Mouse (Mus musculus) 3134 (cell line): ENCODE data around the gene Snx32.

ENCODE experiments used
- DNase-seq: peaks from one replicate; pipeline ENCODE4 v3.0.0-alpha.2; 2011; ENCODE audit warnings: low spot score; ENCODE audit not compliant: insufficient read length; ENCODE audit errors: extremely low read depth

The Snx32 gene

DNA sequence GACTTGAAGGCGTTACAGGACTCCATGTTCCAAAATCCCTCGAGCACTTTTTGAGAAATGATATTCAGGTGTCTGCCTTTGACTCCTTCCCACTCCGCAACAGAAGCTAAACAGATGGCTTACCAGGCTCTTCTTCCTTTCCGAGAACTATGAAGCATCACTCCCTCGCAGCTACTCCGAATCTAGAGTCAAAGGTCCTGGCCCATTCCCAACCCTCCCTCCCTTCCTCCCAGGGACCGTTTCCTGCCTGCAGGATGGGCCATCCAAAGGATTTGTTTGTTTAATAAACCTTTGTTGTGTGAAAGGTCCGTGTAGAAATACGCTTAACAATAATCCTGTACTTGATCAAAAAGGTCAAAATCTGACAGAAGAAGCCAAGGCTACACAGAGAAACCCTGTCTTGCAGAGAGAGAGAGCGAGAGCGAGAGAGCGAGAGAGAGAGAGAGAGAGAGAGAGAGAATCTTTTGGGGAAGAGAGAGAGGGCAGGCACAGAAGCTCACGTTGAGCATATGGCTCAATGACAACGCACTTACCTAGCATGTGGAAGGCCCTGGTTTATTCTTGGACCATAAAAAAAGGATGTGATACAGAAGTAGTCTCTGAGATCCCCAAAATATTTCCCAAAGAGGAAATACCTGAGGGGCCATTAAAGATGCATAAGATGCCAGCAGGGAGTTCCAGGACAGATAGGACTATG is 52.4 kb downstream of the Snx32 start, which contains the start of gene Ccdc85b:
Gene Ccdc85b, minus strand, starts transcription at position 149 of the 697 bp plus-strand sequence.
- no peak for DNase-seq

DNA sequence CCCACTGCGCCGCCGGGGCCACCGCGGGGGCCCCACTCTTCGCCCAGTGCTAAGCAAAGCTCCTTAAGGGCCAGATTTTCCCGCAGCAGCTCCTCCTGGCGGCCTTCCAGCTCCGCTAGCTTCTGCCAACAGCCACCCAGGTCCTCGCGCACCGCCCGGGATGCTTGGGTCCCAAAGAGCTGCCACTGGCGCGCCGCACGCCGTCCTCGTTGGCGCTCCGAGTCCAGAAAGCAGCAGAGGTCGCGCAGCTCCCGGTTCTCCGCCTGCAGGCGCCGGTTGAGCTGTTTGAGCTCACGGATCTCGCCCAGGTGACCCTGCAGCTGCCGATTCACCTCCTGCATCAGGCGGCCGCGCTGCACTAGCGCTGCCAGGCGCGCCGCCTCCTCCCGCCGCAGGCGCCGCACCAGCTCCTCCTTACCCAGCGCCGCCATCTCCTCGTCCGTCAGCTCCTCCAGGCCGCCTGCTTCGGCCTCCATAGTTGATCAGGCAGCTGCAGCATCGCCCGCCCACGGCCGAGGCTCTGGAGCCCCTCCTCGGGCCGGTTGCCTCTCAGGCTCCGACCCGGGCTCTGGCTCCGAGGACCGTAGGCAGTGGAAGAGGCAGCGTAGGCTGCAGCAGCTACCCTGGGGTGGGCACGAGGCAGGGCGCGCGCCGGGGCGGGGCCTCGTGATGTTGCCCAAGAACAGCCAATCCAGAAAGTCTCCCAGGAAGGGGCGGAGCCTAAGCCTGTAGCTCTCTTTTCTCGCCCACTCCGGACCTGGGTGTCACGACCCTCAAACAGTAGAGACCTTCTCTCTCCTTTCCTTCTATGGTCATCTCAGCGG is 53.2 kb downstream of the Snx32 start:
- DNase-seq = peak; percentile 91

DNA sequence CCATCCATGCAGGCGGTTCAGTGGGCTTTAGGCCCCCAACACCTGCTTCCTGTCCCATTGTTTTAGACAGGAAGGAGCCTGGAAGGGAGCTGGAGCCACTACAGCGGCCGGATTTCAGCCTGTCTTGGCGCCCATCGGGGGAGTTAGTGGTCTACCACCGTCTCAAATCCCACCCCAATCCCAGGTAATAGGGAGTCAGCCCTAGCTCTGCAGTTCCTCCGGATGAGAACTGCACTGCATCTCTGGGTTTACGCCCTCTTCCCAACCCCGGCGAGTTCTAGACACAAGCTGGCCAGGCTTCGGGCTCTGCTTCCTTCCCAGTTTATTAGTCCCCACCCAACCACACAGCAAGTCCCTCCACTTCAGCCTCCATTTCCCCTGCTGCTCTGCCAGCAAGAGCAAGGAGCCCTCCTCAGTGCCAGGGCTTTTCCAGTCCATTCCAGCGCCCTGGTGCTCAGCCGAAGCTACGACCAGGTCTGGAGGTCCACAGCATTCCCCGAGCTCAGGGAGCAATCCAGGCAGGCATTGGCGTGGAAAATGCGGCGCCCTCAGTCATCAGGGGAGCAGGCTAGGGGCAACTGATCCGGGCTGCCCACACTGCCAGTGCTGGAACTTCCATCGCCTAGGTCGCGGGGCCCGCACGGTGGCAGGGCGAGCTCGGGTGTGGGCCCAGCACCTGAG is 54.0 kb downstream of the Snx32 start:
- DNase-seq = no peak

DNA sequence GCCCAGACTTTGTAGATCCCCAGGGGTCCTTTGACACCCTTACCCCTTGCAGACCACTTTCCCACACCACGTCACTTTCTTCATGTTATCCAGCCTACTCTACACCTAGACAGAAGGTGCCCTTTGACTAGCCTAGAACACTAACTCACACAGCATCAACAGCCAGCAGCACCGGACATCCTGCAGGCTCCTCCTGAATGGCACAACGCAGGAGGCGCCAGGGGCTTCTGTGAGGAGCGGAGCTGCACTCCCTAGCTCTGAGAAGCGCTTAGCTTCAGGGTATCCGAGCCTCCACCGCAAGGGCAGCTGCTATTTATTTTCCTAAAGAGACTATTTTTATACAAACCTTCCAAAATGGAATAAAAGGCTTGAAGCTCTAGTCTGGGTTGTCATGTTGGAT is 54.8 kb downstream of the Snx32 start:
- no peak for DNase-seq

DNA sequence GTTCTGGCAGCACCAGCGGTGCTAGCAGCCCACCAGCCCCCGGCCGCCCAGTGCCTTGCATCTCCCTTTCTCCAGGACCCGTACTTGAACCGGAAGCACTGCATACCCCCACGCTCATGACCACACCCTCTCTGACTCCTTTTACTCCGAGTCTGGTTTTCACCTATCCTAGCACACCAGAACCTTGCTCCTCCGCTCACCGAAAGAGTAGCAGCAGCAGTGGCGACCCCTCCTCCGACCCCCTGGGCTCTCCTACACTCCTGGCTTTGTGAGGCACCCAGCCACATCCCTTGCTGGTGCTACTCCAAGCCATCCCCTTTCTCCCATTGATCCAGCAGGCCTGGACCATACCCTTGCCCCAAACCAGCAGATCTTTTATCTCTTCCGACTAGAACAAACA is 55.3 kb downstream of the Snx32 start:
- peak; percentile 47 for DNase-seq

DNA sequence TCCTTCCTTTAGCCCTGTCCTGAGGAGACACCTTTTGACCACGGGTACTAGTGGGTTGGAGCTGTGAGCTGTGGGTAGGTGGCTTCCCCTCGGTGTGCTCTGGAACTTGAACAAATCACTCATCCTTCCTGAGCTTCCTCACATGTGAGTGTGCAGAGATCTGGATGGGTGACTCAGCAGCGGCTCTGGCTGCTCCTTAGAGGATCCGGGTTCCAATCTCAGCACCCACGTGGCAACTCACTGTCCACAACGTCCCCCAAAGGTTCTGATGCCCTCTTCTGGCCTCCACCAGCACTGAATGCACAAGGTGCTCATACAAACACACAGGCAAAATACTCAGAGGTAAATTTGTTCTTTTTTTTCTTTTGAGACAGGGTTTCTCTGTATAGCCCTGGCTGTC is 58.6 kb downstream of the Snx32 start:
- peak; percentile 57 for DNase-seq

DNA sequence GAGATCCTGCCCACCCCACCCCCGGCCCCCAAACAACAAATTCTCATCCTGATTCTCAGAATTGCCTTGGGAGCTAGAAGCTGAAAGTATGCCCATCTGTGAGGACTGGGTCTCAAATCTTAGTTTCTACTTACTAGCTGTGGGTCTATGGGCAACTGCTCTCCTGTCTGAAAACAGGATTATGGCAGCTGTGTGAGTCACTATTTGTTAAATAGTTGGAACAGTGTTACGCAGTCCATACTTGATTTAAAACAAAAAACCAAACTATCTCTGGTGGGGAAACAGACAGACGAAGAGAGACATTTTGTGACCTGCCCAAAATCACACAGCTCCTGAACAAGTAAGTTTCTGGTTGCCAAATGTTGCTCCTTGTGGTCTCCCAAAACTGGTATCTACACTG is 60.7 kb downstream of the Snx32 start:
- no peak for DNase-seq

DNA sequence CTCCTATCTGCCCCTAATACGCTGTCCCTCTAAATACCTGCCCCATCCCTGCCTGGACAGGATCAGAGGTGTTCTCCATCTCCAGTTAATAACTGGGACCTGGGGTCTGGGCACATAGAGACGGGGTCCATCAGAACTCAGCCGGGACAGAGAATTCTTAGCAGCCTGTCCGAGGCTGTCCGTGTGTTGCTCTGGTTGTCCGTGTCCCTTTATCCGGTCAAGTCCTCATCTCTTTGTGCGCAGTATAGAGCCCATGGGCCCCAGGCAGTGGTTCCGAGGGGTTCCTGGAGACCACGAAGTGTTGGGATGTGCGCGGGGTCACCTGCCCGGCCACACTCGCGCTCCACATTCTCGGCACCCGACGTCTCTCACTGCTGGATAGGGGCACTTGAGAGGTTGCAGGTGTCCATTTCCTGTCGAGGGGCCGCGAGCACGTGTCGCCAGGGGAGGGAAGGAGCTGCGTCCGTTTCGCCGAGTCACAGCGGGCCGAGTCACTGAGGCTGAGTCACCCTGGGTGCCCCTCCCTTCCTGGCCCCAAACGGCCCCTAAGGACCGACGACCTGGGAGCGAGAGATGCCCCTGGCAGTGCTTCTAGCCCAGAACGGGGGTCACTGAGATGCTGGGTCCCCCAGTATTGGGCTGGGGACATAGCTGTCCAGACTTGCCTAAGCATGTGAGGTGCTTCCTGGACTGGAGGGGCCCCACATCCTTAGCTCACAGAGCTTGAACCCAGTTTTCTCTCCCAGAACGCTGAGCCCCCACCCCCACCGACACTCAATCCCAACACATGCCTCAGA is 61.8 kb downstream of the Snx32 start:
- peak; percentile 90 for DNase-seq

DNA sequence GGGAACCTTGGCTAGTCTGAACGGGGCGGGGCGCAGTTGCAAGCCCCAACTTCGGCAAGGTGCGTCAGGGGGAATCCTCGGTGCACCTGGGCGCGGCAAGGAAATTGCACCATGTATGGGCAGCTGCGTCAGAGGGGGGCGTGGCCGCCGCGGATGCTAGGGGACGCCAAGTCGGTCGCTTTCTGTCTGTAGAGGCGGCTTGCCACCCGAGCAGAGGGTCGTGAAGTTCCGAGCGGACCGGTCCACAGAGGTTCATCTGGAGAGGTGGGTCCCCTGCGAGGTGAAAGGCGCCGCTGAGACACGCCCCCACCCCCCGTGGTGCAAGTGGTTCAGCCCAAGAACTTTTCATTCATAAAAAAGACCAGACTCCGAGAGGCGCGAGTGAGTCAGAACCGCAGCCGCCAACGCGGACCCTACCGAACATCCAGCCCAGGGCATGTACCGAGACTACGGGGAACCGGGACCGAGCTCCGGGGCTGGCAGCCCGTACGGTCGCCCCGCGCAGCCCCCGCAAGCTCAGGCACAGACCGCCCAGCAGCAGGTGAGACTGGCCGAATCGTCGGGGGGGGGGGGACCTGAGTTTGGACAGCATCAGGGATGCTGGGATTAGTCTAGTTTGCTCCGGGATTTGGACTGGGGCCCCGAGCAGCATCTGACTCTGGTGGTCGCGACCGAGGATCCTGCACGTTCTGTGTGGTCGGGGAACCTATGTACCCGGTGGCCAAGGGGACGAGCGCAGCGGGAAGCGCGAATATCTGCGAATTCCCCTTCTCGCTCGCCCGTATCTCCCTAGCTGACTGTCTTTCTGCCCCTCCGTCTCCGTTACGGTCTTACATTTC is 62.6 kb downstream of the Snx32 start, which contains the start of gene Fosl1:
Gene Fosl1, plus strand, starts transcription at position 33 of the 839 bp plus-strand sequence.
- peak; percentile 90 for DNase-seq

DNA sequence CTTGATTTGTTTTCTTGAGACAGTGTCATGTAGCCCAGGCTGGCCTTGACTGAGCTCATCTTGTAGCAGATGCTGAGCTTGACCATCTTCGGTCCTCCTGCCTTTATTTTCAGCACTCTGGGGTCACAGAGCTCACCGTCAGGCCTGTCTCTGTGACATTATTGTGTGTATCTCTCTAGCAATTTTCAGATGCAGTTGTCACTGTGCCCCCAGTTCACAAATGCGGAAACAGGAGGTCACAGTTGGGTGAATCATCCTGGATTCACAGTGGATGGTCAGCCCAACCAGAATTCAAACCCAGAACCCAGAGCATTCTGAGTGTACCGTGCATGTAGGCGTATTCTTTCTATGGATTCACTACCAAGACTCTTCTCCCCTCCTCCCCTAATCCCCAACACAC is 64.6 kb downstream of the Snx32 start:
- DNase-seq = no peak

DNA sequence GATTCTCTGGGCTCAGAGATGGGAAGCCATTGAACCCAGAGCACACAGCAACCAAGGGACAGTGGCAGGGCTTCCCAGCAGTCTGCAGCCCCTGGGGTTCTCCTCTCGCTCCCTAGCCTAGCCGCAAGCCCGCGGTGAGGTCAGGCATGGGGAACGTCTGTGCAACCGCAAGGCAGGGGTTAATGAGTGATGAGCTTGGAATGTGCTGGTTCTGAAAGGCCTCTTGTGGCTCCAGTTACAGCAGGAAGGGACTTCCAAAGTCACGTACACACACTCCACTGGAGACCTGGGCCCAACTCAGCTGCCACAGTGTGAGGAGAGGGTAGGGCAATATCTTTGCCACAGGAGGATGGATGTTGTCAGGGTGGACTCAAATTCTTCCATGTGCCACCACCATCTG is 65.4 kb downstream of the Snx32 start:
- DNase-seq = peak; percentile 92

DNA sequence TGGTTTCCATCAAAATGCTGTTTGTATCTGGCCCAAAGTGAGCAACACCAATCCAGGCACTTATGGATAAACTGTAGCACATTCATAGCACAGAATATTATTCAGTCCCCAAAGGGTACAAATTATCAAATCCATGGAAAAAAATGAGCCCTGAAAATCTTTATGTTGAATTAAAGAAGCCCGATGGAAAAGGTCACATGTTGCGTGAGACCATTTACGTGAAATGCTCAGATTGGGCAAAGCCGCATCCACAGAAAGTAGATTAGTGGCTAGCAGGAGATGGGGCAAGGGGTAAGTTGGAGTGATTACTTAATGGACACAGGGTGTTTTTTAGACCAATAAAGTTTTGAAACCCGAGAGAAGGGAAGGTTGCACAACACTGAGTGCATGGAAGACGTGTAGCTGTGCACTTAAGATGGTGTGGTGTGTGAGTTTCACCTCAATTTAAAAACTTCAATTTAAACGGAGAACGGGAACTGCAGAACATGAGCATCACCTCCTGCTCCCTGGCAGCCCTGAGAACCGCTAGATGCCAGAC is 65.9 kb downstream of the Snx32 start:
- no peak for DNase-seq
